Mouse (Mus musculus) erythroblast, embryonic 14.5 days (primary cell): ENCODE data around the gene Hivep3.

Source experiments
- GATA1 ChIP-seq: IDR thresholded peaks from 2 replicates; pipeline ENCODE4 v1.6.1; 2012; ENCODE audit warnings: low read length, inconsistent platforms, mixed read lengths
- TAL1 ChIP-seq: IDR thresholded peaks from 3 replicates; pipeline ENCODE4 v1.6.1; 2012; ENCODE audit warnings: low read length, inconsistent platforms, mixed read lengths

DNA sequence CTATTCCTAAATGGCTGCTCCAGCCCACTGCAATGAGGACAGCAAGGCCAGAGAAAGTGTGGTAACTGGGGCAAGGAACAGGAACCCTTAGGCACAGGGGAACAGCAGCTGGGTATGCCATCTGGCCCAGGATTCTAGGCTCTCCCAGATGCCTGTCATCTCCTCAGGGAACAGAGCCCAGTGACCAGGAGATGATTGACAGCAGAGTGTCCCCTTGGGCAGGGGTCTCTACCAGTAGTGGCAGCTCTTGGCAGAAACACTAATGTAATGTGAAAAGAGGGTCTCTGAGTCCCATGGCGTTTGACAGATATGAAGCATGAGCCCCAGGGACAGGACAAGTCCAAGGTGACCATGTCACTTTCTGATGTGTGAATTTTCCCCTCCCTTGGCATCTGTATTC lies 217.5 kb downstream of the Hivep3 start:
- TF ChIP-seq GATA1, result no peak
- TF ChIP-seq TAL1, result no peak
